Mouse (Mus musculus) 3T3-L1 (cell line): ENCODE measurements around the gene Bbip1.
A peak's percentile ranks its signal among the peaks of the same experiment; 100 is the strongest.

Source experiments
- DNase-seq: peaks from one replicate; pipeline ENCODE4 v3.0.0-alpha.2; 2015; ENCODE audit warnings: low read depth, low spot score

The Bbip1 gene

DNA sequence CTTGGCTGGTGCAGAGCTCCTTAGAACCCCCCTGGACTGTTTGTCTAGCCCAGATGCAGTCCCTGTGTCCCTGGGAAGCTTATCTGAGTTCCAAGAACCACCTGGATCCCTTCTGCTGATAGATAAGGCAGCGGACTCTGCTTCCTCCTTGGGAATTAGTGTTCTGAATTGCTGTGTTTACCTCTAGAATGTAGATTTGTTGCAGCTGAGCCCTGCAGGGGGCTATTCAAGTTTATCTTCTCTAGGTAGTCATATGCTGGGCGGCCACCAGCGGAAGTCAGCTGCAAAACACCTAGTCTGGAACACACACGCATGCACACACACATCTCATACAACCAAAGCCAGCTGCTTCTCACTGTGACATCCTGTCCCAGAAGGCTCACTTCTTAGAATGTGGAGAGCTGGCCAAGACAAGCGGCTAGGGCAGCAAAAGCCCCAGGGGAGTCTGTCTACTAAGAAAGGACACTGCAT is 53.6 kb downstream of the Bbip1 start:
- DNase-seq, result no peak

DNA sequence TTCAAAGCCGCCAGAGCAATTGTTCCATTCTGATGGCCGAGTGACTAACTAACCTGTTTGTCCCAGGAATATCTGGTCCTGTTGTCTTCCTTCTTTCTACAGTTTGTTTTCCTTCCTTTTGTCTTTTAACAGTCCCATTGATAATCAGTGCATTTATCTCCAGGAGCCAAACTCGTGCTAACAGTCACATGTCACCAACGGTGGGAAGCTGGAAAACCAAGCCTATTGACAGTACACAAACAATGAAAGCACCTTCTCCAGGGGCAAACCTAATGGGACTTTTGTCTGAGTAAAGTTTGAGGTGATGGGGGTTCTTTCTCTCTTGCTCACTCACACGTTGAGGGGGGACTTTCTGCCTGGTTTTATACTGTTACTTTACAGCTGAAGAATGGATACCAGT is 54.2 kb downstream of the Bbip1 start:
- DNase-seq, result no peak

DNA sequence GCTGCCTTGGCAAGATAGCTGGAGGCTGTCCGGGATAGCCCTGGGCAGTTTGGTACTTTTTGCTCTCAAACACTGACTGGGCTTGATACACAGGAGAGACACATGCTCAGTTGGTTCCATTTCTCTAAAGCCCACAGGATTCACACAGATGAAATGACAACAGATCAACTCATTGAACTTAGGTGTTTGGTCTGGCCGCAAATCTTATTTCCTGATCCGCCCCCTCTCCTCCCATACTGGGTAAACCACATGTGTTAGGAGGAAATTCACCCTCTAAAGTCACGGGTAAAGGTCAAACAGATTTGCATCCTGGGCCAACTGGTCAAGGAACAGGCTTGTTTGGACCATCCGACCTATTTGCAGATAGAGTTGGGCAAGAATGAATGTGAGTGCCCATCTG is 54.9 kb downstream of the Bbip1 start:
- no peak for DNase-seq

DNA sequence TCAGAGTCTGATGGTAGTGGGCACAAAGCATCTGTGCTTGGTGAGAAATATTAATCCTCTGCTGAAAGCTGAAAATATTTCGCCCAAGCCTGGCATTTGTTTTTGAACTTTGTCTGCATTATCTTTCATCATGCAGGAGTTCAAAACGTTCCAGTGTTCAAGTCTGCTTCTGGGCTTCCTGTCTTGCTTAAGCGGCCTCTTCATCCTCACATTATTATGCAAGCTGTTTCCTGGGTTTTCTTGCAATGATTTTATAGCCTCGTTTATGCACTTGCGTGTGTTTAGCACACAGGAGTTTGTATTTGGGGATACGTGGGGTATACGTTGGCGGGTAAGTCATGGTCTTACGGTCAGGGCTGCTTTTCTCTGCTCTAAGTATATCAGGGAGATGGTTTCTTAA is 56.1 kb downstream of the Bbip1 start:
- DNase-seq, result no peak

DNA sequence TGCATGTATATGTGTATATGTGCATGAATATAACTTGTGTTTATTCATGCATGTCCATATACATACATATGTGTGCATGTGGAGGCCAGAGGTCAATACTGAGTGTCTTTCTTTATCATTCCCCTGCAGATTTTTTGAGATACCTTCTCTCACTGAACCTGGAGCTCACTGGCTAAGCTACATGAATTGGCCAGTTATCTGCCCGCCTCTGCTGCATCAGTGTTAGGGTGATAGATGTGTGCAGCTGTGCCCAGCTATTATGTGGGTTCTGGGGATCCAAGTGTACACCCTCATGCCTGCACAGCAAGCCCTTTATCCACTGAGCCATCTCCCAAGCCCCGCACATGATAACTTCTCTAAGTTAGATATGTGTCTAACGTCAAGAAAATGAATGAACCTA is 56.6 kb downstream of the Bbip1 start:
- no peak for DNase-seq

DNA sequence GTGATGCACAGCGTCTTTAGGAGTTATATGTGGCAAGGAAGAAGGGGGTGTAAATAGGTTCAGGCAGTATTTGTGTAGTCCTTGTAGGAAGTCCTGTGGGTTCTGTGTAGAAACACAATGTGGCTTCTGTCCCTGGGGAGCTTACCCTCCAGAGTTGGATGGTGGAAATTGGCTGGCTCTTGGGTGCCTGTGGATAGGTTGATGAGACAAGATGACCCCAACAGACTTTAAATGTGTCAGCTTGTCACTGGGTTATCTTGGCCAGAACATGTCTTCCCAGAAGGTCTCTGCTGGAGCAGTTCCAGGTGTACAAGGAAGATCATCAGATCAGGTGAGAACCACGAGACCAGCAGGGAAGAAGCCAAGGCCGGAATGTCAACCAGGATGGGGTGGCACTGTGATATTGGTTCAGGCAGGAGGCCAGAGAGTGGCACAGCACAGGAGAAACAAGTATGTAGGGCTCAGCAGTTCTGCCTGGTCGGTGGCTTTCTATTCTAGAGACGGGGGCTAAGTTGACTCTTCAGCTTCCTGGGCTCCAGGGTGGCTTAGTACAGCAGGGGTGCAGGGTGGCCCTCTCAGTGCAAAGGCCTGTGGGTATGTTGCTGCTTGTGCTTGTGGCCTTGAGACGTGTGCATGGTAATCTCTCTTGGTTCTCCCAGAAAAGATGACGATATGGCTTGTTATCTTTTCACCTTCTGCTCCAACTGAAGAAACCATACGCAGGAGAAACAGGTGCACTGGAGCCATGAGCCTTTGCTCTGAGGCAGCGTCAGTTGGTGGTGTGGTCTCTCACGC is 57.7 kb downstream of the Bbip1 start:
- DNase-seq, result no peak

DNA sequence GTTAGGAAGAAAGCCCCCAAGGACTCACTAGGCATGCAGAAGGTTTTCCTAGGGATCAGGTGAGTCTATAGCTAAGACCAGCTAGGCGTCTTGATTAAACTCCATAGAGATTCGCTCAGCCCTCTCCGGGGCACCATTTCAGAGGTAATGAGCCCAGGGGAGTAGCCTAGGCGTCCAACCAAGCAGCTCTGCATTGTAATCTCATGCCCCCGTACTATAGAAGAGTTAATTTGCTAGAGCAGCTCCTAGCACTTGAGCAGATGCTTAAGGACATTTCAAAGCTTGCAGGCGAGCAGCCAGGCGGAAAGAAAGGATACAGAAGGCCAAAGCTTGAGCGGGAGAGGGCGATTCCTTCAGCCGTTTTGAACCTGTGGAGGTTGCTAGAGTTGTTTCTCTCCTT is 59.0 kb downstream of the Bbip1 start:
- no peak for DNase-seq

DNA sequence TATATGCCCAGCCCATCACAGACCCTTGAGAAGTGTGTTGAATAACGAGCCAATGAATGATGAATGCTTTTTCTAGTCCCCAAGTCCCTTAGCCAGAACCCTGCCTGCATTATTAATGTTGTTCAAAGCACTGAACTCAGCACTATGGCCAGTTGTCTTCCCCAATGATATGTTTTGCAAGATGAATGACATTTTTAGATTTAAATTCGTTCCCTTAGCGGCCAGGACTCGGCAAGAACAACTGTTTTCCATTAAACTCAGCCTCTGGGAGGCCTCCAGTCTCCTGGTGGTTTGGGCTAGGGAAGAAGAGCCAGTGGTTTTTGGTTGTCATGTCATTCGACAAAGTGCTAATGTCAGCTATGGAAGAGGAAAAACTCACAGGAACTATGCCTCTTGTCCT is 62.6 kb downstream of the Bbip1 start:
- peak; percentile 40 for DNase-seq

DNA sequence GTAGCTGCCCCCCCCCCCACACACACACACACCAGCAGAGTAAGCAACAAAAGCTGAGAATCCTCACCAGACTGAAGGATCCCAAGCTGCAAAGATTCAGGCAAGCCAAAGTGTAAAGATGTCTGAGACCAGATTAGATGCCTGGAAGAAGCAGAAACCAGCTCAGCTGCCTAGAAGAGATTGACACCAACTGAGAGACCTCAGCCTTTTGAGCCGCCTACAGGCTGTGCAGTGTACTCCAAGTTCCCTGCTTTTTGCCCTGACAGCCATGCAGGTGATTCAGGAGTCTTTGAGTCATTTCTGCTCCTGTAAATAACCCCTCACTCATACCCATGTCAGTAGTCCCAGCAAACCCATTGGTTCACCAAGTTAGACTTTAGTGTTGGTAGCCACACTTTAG is 64.0 kb downstream of the Bbip1 start:
- DNase-seq, result no peak
